Comparison of ENCODE assay signal across 8 mouse cellular contexts in the genomic region with DNA sequence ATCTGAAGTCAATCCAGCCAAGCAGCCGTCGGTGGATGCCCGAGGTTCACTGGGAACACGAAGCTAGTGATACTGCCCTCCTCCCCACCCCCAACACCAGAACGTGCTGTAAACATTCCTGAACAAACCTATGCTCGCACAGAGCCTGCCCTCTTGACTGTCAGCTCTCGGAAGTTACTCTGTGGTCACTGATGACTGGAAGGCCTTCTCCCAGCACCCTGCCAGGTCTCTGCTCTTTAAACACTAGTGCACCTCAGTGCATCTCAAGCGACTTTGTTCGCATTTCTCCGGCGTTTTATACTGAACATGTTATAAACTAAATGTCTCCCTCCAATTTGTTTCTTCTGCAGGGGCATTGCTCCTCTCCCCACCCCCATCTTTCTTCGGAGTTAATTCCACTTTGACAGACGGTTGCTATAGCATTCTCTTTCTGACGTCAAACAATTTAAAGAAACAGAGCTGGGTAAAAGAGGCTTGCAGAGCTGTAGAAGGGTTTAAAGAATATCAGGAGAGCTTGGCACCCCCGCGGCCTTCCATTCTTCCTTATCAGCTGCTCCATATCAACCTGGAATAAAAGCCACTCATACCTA. TPM values are rescaled to one million over a fixed set of nuclear protein-coding genes. Genes with fewer than 3 reads are reported as not detected.
A peak's percentile ranks its signal among the peaks of the same experiment; 100 is the strongest.
DNase-seq lines count a peak whose midpoint lies in the region; ATAC-seq and TF ChIP-seq lines count a peak whose summit lies in the region.

No protein-coding gene starts in this region.

- peak overlapping the region; percentile 58 for H3K4me2 ChIP-seq in limb, embryonic 12.5 days
- peak overlapping the region; percentile 69 for H3K4me2 ChIP-seq in stomach, embryonic 15.5 days

- H3K9me3 ChIP-seq in limb, embryonic 12.5 days: no peaks in the 10 kb centered on the region
- H3K9me3 ChIP-seq in stomach, embryonic 15.5 days: no peaks in the 10 kb centered on the region

- peak overlapping the region; percentile 81 for H3K9ac ChIP-seq in limb, embryonic 12.5 days (replicated peaks)
- H3K9ac ChIP-seq in stomach, embryonic 15.5 days: peak overlapping the region; percentile 9; the same call in 1 of the 2 replicates

- DNase-seq in gastrocnemius, adult 2 months: no peak
- DNase-seq in gastrocnemius, postnatal 4 days (ENCODE audit: low spot score in 2 of 2): no peak
- peak; percentile 29 for DNase-seq in thymus, postnatal 14 days
- no peak for DNase-seq in thymus, postnatal 10 days (ENCODE audit: low spot score in 2 of 2)
- no peak for DNase-seq in left cerebral cortex, adult 11 months (ENCODE audit: low spot score)
- DNase-seq in adipocyte (ENCODE audit: low spot score): no peak

- 22% methylated on average over 16 of the region's 16 CpGs for WGBS in limb, embryonic 12.5 days
- 8% methylated on average over 16 of the region's 16 CpGs for WGBS in stomach, embryonic 15.5 days

- ATAC-seq in limb, embryonic 12.5 days (ENCODE audit: insufficient number of reproducible peaks, insufficient read depth, low FRiP score, low TSS enrichment, low read depth): peak; percentile 38; the same call in 1 of the 2 replicates
- ATAC-seq in stomach, embryonic 15.5 days (ENCODE audit: insufficient read depth, low FRiP score, low read depth): peak; percentile 54; the same call in 1 of the 2 replicates

- peak overlapping the region; percentile 86 for H3K4me3 ChIP-seq in gastrocnemius, adult 2 months
- H3K4me3 ChIP-seq in limb, embryonic 12.5 days (replicated peaks): peak overlapping the region; percentile 70
- H3K4me3 ChIP-seq in stomach, embryonic 15.5 days (replicated peaks): peak overlapping the region; percentile 64

- intact Hi-C loops in gastrocnemius, adult 2 months (cut with DNase I): loop anchor here (10.0 kb wide), 1 partner anchor 48 kb away; no protein-coding TSS in a partner anchor

- peaks cover 3% of the 10 kb centered on the region; the same call in 1 of the 2 replicates for H3K4me1 ChIP-seq in limb, embryonic 12.5 days (replicated peaks)
- H3K4me1 ChIP-seq in stomach, embryonic 15.5 days: no peaks in the 10 kb centered on the region

- peak overlapping the region; percentile 76 for H3K27ac ChIP-seq in gastrocnemius, adult 2 months
- peak overlapping the region; percentile 78 for H3K27ac ChIP-seq in limb, embryonic 12.5 days
- H3K27ac ChIP-seq in stomach, embryonic 15.5 days: peak overlapping the region; percentile 82

- H3K27me3 ChIP-seq in limb, embryonic 12.5 days: no peaks in the 10 kb centered on the region
- H3K27me3 ChIP-seq in stomach, embryonic 15.5 days (replicated peaks): no peaks in the 10 kb centered on the region

- H3K36me3 ChIP-seq in limb, embryonic 12.5 days: peaks cover 5% of the 10 kb centered on the region; the same call in 1 of the 2 replicates
- H3K36me3 ChIP-seq in stomach, embryonic 15.5 days: no peaks in the 10 kb centered on the region

- TF ChIP-seq CTCF in gastrocnemius, adult 2 months (IDR thresholded peaks at IDR 0.05): no peak

RNA-seq across cellular contexts. Expression of a gene that starts 0.8 kb away (rescaled TPM):
- total RNA-seq in gastrocnemius, adult 2 months (2021): 1 to 10 TPM; 4.3 to 7.2 TPM
- 10 to 100 TPM; 39.1 to 39.5 TPM for total RNA-seq in gastrocnemius, postnatal 4 days (2021)
- 47.8 and 54.0 TPM in 2 replicates for polyA plus RNA-seq in limb, embryonic 12.5 days (2016; fragmentation: Nextera tagmentation; extraction: Ambion mirVana)
- polyA plus RNA-seq in stomach, embryonic 15.5 days (2015; fragmentation: Nextera tagmentation; extraction: Ambion mirVana): 62.3 and 69.6 TPM in 2 replicates

Comparison
In these comparisons a context has a peak if more than half of its experiments do, and no peak if none do; other contexts are left out.
1. RNA of a gene that starts 0.8 kb away (total RNA-seq): 39.1 to 39.5 TPM in gastrocnemius, postnatal 4 days; 4.3 to 7.2 TPM in gastrocnemius, adult 2 months; every median in the first group is over 4 times any median in the second.
2. Peak in every context shown above with its lines, with median percentiles within 50 percentile points of each other: H3K27ac ChIP-seq and H3K4me3 ChIP-seq.